Mouse (Mus musculus) thymus, adult 18-20 months (tissue): ENCODE results near the gene Arid3a.

Experiments
- DNase-seq, 2 experiments: peaks; one replicate each; pipeline ENCODE4 v3.0.0; 2022; ENCODE audit warnings: mixed read lengths in 2 of 2

Gene Arid3a

DNA sequence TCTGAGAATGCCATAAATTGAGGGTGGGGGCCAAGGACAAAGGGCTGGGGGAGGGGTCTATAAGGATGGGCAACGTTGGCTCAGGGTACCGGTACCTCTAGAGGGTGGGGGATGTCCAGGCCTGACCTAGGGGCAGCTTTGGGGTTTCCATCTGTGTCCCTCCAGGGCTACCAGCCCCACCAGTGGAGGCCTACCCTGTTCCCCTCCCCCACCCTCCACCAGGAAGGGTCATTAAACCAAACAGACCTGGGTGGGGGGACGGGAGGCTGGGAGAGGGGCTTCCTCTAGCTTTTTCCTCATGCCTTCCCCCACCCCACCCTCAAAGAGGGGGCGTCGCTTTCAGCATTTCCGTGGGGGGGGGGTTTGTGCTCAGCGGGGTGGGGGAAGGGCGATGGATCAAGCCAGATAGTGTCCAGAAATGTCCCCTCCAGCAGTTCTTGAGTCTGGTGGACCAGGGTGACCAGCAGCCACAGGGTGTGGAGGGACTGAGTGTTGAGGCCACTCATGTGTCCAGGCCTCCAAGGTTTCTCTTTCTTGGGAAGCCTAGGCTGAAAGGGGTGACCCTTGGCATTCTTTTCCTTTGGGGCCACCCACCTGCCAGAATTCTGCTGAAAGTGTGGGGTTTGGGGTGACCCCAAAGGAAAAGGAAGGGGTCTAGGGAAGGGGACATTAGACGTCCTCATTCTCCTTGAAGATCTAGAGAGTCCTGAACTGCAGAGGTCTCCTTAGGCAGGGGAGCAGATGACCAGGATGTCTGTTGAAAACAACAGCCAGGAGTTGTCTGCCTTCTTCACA is 2.3 kb downstream of the Arid3a start:
- no peak for DNase-seq

DNA sequence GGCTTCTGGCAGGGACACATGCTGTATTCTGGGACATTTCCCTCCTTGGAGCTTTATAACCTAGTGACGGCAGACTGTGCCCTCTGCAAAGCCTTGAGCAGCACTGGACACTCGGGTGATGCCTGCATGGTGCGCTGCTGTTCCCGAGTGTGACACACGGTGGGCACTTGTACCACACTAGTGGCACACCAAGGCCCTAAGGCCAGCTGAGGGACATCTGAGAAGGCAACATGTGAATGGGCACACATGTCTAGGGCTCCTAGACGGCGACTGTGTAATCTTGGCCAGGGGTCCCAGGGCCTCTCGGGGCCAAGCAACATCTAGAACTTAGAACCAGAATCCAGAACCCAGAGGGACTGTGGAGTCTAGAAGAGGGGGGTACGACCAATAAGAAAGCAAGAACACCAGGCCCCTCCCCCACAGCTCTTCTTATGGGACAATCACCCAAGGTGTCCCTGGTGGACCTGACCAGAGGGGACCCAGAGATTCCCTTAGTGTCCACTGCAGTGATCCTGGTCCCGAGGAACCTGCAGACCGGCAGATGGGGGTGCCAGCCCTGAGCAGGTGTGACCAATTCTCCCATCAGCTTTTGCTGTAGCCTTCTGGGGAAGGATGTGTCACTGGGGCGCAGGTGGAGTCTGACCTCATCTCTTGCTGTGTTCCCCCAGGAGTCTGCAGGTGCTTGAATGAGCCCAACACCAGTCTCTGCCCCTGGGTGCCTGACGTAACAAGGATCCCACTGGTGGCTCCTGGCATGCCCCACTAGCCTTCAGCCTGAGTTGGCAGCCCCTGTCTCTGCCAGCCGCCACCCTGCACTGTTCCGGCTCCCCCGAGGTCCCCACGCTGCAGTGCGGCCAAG is 3.4 kb downstream of the Arid3a start:
- no peak for DNase-seq

DNA sequence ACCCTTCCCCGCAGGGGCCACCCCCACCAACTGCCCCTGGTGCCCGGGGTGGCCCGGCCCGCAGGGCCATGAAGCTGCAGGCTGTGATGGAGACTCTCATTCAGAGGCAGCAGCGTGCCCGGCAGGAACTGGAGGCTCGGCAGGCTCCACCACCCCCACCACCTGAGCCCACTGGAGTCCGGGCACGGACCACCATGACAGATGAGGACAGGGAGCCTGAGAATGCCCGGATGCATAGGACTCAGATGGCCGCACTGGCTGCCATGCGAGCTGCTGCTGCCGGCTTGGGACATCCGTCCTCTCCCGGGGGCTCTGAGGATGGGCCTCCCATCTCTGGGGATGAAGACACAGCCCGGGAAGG is 4.0 kb downstream of the Arid3a start:
- no peak for DNase-seq

- DNase-seq = no peak
Observed at GRCm38 (mm10) chr10:79931797-79932196, 5.0 kb downstream of the Arid3a start.

DNA sequence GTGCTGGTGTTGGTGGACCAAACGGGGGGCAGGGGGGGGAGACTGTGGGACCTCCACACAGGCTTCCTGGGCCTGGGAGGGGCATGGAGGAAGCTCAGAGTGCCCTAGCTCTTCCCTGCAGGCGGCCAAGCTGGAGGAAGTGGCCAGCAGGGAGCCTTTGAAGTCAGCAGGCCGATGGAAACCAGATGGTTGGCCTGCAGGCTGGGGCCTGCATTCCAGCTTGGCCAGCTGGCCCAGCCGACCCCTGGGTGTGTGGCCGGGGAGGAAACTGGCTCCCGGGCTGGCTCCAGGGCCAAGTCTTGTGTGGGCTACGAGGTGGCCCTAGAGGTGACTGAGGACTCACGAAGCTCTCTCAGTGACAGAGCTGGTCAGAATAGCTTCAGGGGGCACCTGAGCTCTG is 5.9 kb downstream of the Arid3a start:
- no peak for DNase-seq

DNA sequence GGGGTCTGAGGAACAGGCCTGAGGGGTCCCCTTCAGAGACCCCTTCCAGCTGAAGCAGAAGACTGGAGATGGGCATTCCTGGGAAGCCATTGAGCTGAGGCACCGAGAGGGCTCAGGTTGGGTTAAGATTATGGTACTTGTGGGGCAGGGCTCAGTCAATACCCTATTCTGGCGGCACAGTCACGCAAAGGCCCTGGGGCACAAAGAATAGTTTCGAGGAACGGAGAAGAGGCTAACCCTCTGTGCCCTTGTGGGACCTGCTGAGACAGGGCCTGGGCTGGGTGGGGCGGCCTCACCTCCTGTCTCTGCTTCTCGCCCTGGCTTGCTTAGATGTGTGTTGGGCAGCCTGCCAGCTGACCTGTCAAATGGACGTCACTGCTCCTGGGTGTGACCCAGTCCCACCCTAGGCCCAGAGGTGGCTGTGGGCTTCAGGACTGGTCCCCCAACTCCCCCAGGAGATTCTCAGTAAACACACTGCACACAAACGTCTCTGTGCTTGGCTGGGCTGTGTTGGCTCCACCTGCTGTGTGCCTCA is 6.4 kb downstream of the Arid3a start:
- no peak for DNase-seq

- DNase-seq = no peak
Observed at GRCm38 (mm10) chr10:79933861-79934260, 7.0 kb downstream of the Arid3a start.

DNA sequence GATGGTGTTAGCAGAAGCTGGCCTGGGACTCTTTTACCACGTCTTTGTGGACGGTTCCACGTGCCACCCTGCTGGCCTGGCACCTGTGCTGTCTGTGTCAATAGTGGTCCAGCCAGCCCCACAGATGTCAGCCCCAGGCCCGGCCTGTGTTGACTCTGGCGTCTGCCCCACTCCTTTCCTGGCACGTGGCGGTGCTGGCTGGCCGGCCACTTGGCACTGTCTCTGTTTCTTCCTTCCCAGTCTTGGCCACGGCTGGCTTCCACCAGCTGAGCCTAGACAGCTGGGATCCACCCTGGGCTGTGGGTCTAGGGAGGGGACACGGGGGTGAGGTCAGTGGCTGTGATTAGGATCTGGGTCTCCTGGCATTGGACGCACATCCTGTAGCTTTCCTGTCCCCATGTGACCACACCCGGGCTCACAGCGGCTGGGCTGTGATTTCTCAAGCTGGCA is 7.5 kb downstream of the Arid3a start:
- DNase-seq = no peak

DNA sequence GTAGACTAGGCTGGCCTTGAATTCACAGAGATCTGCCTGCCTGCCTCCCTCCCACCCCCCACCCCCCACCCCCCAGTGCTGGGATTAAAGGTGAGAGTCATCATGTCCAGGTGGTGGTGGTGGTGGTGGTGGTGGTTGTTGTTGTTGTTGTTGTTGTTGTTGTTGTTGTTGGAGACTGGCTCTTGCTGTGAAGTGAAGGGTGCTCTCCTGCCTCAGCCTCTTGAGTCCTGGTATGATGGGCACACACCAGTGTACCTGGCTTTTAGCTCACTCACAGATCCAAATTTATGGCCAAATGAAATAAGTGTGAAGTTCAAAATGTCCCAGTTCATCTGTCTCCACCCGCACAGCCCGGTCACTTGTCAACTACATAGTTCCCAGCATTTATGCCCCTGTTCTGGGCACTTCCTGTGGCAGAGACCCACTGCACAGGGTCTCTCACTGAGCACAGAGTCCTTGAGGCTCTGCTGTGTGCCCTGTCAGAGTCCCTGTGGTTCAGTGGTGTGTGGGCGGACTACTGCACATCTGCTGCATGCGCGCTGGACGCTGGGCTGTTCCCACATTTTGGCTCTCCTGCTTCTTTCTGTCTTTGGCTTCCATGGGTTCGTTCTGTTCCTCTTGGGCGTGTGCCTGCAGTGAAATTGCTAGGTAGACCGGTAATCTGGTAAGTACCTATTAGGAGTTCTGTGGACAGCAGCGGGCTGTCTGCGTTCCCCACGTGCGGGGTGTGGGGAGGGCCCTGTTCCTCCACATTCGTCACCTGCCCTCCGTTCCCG is 8.1 kb downstream of the Arid3a start:
- no peak for DNase-seq

GRCm38 (mm10) chr10:79936284-79936910 is 9.6 kb downstream of the Arid3a start:
- no peak for DNase-seq

GRCm38 (mm10) chr10:79936911-79937441 is 10.1 kb downstream of the Arid3a start:
- DNase-seq = peak; percentile 43 to 54

- DNase-seq = no peak
Observed at GRCm38 (mm10) chr10:79937775-79938526, 11.1 kb downstream of the Arid3a start.

- DNase-seq = no peak
Observed at GRCm38 (mm10) chr10:79940749-79941148, 13.9 kb downstream of the Arid3a start.

GRCm38 (mm10) chr10:79942988-79943387 is 16.1 kb downstream of the Arid3a start:
- DNase-seq = no peak

GRCm38 (mm10) chr10:79943471-79943901 is 16.6 kb downstream of the Arid3a start:
- no peak for DNase-seq

- DNase-seq = no peak
Observed at GRCm38 (mm10) chr10:79945507-79946234, 18.8 kb downstream of the Arid3a start.

GRCm38 (mm10) chr10:79946752-79947322 is 20.0 kb downstream of the Arid3a start:
- DNase-seq = no peak

DNA sequence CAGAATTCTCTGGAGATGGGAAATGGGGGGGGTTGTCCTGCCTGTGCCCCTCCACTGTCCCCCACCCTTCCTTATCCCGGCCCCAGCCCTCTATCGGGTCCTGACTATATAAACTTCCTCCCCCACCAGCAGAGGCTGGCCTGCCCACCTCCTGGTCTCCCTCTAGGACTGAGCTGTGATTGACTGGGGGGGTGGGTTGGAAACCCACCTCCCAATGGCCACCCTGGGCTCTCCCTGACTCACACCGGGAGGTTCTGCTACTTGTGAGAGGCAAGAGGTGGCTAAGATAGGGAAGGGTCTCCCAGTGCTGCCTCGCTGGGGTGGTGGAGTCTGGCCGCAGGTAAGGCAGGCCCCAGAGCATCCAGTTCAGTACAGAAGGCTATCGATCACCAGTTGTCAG is 20.7 kb downstream of the Arid3a start:
- no peak for DNase-seq

DNA sequence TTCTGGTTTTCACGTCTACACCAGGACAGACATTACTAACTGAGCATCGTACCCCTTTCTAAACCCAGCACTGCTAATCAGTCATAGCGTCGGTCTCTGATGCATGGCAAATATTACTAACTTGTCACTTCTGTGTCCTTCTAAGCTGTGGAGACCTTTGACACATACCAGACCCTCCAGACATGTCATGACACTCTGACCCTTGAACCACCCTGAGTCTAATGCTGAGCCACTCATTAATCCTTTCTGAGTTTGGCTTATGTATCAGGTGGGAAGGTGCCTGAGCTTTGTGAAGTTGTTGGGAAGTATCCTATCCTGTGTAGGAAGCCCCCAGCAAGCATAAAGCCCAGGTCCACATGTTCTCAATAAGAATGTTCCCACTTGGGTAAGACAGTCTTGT is 23.0 kb downstream of the Arid3a start:
- DNase-seq = no peak

- no peak for DNase-seq
Observed at GRCm38 (mm10) chr10:79950661-79951060, 23.8 kb downstream of the Arid3a start.
